Mouse (Mus musculus) megakaryocyte, embryonic 14.5 days (primary cell): ENCODE data around the gene Zdhhc24.

Experiments
- FLI1 ChIP-seq: IDR thresholded peaks from 2 replicates; pipeline ENCODE4 v1.6.1; 2012; ENCODE audit warnings: low read length, inconsistent platforms, mixed read lengths
- GATA1 ChIP-seq: IDR thresholded peaks from 3 replicates; pipeline ENCODE4 v1.6.1; 2012; ENCODE audit warnings: mixed read lengths, low read length, inconsistent platforms, borderline replicate concordance

- TF ChIP-seq FLI1 (no peak), GATA1 (no peak)
Observed at GRCm38 (mm10) chr19:4909376-4909775, 30.9 kb downstream of the Zdhhc24 start.
